Mouse (Mus musculus) brain, embryonic 14.5 days (tissue): ENCODE data around the gene Usp42.

ENCODE experiments used
- CTCF ChIP-seq: fragments of 200-500 bp; IDR thresholded peaks from 2 replicates; pipeline ENCODE4 v1.5.1; 2012; ENCODE audit warnings: inconsistent platforms, mild to moderate bottlenecking, moderate library complexity, borderline replicate concordance; ENCODE audit not compliant: insufficient read depth, insufficient read length; ENCODE audit errors: extremely low read depth
- POLR2A ChIP-seq: fragments of 200-500 bp; IDR thresholded peaks from 2 replicates; pipeline ENCODE4 v1.6.1; 2012; ENCODE audit warnings: mild to moderate bottlenecking, inconsistent platforms, borderline replicate concordance; ENCODE audit not compliant: poor library complexity, insufficient read depth, insufficient read length, severe bottlenecking; ENCODE audit errors: extremely low read depth

DNA sequence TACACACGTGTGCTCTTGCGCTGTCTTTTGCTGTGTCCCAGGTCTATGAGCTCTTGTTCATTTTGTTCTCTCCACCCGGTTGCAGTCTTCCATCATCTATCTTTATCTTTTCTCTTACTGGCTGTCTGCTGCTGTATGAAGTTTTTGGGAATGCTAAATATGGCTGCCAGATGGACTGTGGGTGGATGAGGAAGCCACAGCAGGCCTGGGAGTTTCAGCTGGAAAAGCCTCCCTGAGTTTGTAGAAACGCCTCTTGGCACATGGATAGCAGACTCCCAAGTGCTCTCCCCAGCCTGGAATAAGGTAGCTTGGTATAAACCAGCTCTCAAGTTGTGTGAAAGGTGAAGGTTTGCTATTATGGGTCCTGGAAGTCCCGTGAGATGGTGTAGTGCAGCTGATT lies 41.2 kb downstream of the Usp42 start:
- TF ChIP-seq POLR2A, result no peak
- no peak for TF ChIP-seq CTCF
